Mouse (Mus musculus) forebrain, embryonic 16.5 days (tissue): ENCODE data around the gene Pon2. TPM values are rescaled to one million over a fixed set of nuclear protein-coding genes. Genes with fewer than 3 reads are reported as not detected.

ENCODE experiments used
- polyA plus RNA-seq: library from polyadenylated mRNA; unstranded; fragments of >200 nt; fragmentation: Nextera tagmentation; extraction: Ambion mirVana; gene quantifications from 2 replicates; pipeline ENCODE4 v1.2.1, GENCODE M21; 2015

Pon2 gene
- polyA plus RNA-seq, 1 experiment from 2014 or later: 22.1 TPM

Other genes starting within 250 kb of the Pon2 start
- 0.25 and 0.71 TPM in 2 replicates for gene Pon1, start 104.5 kb downstream of the Pon2 start, polyA plus RNA-seq
- 2.6 and 3.5 TPM in 2 replicates for gene Pon3, start 42.2 kb downstream of the Pon2 start, polyA plus RNA-seq
- gene Asb4, start 84.9 kb upstream of the Pon2 start, polyA plus RNA-seq: 10.8 and 16.4 TPM in 2 replicates
- gene Pdk4, start 197.9 kb upstream of the Pon2 start, polyA plus RNA-seq: 1.6 and 2.2 TPM in 2 replicates